Mouse (Mus musculus) liver, adult (tissue): ENCODE results near the gene Ggt6.

Experiments used
- GATA4 ChIP-seq: IDR thresholded peaks from 2 replicates; pipeline ENCODE4 v1.6.1; 2014; ENCODE audit warnings: mild to moderate bottlenecking, low read length; ENCODE audit not compliant: insufficient replicate concordance

Gene Ggt6

GRCm38 (mm10) chr11:72434963-72435693 lies at the start of gene Ggt6:
Ggt6 (plus strand) TSS chr11:72435526.
- no peak for TF ChIP-seq GATA4

GRCm38 (mm10) chr11:72388113-72388529 lies 47.2 kb upstream of the Ggt6 start:
- TF ChIP-seq GATA4, result no peak

- TF ChIP-seq GATA4, result no peak
These were observed 45.8 kb upstream of the Ggt6 start for GRCm38 (mm10) chr11:72389407-72390142.

- TF ChIP-seq GATA4, result no peak
These were observed 44.1 kb upstream of the Ggt6 start for GRCm38 (mm10) chr11:72391181-72391580.

GRCm38 (mm10) chr11:72393243-72393642 lies 42.1 kb upstream of the Ggt6 start:
- no peak for TF ChIP-seq GATA4

GRCm38 (mm10) chr11:72393669-72394068 lies 41.7 kb upstream of the Ggt6 start:
- TF ChIP-seq GATA4, result no peak

GRCm38 (mm10) chr11:72394694-72395093 lies 40.6 kb upstream of the Ggt6 start:
- TF ChIP-seq GATA4, result no peak

- no peak for TF ChIP-seq GATA4
These were observed 39.7 kb upstream of the Ggt6 start for GRCm38 (mm10) chr11:72395652-72396051.

- TF ChIP-seq GATA4, result no peak
These were observed 38.7 kb upstream of the Ggt6 start for GRCm38 (mm10) chr11:72396621-72397020.

- TF ChIP-seq GATA4, result no peak
These were observed 38.3 kb upstream of the Ggt6 start for GRCm38 (mm10) chr11:72397072-72397471.

- TF ChIP-seq GATA4, result no peak
These were observed 37.4 kb upstream of the Ggt6 start for GRCm38 (mm10) chr11:72397811-72398525.

GRCm38 (mm10) chr11:72401068-72401467 lies 34.3 kb upstream of the Ggt6 start:
- TF ChIP-seq GATA4, result no peak

GRCm38 (mm10) chr11:72402017-72402416 lies 33.3 kb upstream of the Ggt6 start:
- TF ChIP-seq GATA4, result no peak

GRCm38 (mm10) chr11:72402969-72403368 lies 32.4 kb upstream of the Ggt6 start:
- TF ChIP-seq GATA4, result no peak

GRCm38 (mm10) chr11:72405532-72405931 lies 29.8 kb upstream of the Ggt6 start:
- TF ChIP-seq GATA4, result no peak
